Mouse (Mus musculus) thymus, adult 2 months (tissue): ENCODE data around the gene Ak9.

Source experiments
- CTCF ChIP-seq: fragments of 200-500 bp; IDR thresholded peaks from 2 replicates; pipeline ENCODE4 v1.5.1; 2012; ENCODE audit warnings: mild to moderate bottlenecking, control low read depth, low read length, moderate library complexity, borderline replicate concordance; ENCODE audit not compliant: control insufficient read depth, poor library complexity, insufficient read depth; ENCODE audit errors: extremely low read depth
- POLR2A ChIP-seq: fragments of 200-500 bp; IDR thresholded peaks from 2 replicates; pipeline ENCODE4 v1.6.1; 2012; ENCODE audit warnings: mild to moderate bottlenecking, low read length, control low read depth, moderate library complexity; ENCODE audit not compliant: control insufficient read depth, poor library complexity, insufficient read depth; ENCODE audit errors: extremely low read depth

- TF ChIP-seq CTCF = no peak
- TF ChIP-seq POLR2A = no peak
Measured at GRCm38 (mm10) chr10:41261889-41262288, 41.9 kb upstream of the Ak9 start.
